Mouse (Mus musculus) lung, postnatal 0 days (tissue): Measurements from ENCODE around the gene Dio3.

Experiments
- CTCF ChIP-seq: IDR thresholded peaks from 2 replicates; pipeline ENCODE4 v1.5.1; 2016; ENCODE audit warnings: antibody characterized with exemption, mild to moderate bottlenecking
- EP300 ChIP-seq: IDR thresholded peaks from 2 replicates; pipeline ENCODE4 v1.6.1; 2016; ENCODE audit warnings: antibody characterized with exemption, mild to moderate bottlenecking, control low read depth

GRCm38 (mm10) chr12:110244581-110244980 is 34.3 kb upstream of the Dio3 start:
- TF ChIP-seq CTCF (no peak), EP300 (no peak)
